Mouse (Mus musculus) CD4-positive, CD25-positive, alpha-beta regulatory T cell, adult 4 months (primary cell): Measurements from ENCODE around the gene Nebl. TPM values are rescaled to one million over a fixed set of nuclear protein-coding genes. Genes with fewer than 3 reads are reported as not detected.
"Not testable (repeated sequence)": the region's sequence is repeated elsewhere in the genome, so short reads cannot be mapped to it uniquely, and the experiment has no call there.

ENCODE experiments used
- ATAC-seq: one replicate; pipeline ENCODE4 v1.8.0; 2017
- polyA plus RNA-seq, 2 experiments: library from polyadenylated mRNA; unstranded; fragments of 100-300 nt; shearing (Covaris generic); gene quantifications; one replicate each; pipeline ENCODE4 v1.2.1; 2017

Nebl gene
- polyA plus RNA-seq, 2 experiments from 2014 or later = 7.5 to 9.7 TPM

DNA sequence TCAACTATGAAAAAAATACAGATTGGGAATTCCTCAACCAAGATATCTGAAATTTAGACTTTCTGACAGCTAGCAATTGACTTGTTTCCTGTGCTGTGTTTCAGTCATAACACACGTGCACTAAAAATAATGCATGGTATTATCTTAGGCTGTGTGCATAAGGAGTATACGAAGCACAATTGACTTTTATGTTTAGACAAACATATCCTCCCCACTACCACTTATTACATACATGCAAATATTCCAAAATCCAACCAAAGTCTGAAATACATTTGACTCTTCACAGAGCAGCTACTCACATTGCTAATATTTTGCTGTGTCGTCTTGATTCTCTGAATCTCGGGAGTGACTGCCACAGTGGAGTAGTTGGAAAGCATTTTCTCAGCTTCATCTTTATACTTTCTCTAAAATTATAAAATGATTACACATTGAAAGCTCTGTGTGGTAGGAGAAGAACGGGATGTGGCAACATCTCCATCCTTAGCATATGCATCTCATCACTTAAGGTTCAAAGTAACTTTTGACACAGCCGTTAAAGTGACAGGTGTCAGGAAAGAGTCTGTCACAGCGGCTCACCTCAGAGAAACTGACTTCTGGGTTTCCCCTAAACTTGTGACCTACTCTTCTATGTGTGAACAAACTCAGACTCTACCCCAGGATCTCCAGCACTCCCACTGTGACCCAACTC, 340.6 kb downstream of the Nebl start:
- peak; percentile 77 for ATAC-seq

DNA sequence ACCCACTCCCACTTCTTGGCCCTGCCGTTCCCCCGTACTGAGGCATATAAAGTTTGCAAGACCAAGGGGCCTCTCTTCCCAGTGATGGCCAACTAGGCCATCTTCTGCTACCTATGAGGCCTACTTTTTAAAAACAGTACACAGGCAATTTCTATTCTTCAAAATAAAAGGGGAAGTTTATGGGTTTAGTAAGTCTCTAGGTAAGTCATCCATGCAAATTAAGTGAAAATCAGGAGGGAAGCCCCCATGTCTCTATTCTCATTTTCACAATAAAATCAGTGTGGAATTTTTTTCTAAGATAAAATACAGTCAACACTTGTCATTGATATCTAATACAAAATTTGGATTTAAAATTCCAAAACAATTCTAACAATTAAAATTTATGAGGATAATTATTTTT, 341.4 kb downstream of the Nebl start:
- ATAC-seq = no peak

GRCm38 (mm10) chr2:17389379-17389778, 341.9 kb downstream of the Nebl start:
- ATAC-seq = no peak

GRCm38 (mm10) chr2:17382227-17382626, 349.0 kb downstream of the Nebl start:
- no peak for ATAC-seq

DNA sequence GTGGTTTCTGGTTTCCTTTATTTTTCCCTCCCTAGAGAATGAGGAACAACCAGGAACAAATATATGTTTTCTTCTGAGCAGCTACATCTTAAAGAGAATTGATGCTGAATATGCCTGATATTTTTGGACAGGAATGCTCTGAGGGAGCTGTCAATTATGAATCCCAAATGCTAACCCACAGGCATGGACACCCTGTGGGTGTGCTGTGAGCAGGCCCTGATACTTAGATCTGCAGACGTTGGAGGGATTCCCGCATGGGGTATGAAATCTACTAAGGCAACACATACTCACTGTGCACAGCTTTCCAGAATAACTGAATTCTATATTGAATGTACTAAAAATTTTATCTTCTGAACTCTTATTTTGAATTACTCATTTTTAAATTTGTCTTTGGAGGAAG, 355.3 kb downstream of the Nebl start:
- no peak for ATAC-seq

DNA sequence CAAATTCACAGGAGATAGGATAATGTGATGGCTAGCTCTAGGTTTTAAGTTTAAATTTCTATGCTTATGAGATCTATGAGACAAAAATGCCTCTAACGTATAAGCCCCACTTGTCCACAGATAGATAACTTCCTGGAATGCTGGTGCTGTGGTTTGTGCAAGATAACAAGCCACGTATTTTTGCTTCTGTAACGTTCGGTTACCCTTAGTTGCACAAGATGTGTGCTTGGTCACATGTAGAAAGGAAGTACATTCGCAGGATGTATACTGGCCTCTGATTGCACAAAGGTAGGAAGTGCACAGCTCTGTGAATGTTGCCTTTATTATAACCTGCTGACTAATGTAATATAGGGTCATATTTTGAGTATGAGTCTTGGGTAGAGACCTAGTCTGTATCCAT, 365.6 kb downstream of the Nebl start:
- ATAC-seq = peak; percentile 58

- peak; percentile 37 for ATAC-seq
These were observed 366.2 kb downstream of the Nebl start for GRCm38 (mm10) chr2:17364971-17365548.

DNA sequence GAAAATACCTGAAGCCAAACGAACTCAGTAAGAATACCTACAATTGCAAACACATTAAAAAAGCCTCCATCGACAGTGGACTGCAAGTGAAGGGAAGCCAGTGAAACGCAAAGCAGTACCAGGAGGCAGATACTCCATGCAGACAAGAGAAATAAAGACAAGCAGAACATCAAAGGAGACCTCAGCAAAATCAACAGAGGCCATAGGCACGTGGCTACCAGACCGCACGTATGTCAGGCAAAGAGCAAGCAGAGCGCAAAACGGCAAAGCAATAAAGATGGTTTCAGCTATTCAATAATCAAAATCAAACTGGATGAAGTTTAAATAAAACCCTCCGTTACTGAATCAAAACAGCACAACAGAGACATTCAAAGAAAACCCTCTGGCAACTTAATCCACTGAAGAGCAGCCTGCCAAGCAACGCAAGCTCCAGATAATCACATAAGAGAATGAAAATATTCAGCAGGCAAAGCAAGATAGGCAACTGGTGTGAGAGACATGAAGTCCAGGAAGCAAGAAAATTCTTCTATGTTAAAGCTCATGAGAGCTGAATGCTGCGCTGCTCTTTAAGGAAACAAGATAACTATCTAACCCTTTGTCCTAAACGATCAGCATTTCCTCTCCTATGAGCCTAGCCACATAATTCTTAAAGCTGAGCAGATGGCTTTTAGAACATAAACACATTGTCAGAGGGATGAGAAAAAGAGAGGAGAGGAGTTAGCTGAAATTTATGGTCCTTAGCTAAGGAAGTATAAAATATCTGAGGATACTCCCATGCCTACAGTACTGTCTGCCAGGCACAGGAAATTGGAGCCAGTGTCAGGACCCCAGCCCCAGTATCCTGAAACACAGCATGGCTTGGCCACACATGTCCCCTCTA, 367.7 kb downstream of the Nebl start:
- peak; percentile 39 for ATAC-seq

DNA sequence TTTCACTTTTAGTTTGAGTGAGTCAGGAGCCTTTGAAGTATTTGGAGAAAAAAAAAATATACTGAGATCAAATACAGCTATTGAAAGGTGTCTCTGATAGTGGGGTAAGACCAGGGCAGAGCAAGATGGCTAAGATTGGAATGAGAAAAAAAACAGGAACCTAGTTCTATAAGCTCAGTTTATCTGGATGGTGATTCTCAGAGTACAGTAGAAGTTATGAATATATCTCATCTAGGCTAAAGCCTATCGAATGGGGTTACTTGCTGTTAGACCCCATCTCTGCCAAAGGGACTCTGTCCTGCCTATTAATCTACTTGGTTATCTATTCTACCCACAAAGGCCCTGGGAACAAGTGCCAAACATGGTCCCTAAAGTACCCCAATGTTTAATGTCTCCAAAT, 369.1 kb downstream of the Nebl start:
- no peak for ATAC-seq

DNA sequence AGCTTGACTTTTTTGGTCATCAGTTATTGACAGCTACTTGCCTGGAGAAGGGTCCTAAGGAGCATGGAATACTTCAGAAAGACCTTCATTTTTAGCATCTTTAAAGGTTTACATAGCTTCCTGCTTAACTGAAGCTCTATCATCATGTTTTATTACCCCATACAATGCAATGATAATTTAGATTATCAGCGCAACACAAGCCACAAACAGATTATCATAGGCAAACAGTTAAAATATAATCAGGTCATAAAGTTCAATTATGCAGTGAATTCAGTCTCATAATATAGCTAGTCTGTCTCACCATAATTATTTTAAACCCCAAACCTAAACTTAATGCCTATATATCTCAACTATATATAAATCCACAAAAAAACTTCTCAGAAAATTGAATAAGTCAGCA, 386.6 kb downstream of the Nebl start:
- ATAC-seq = no peak

DNA sequence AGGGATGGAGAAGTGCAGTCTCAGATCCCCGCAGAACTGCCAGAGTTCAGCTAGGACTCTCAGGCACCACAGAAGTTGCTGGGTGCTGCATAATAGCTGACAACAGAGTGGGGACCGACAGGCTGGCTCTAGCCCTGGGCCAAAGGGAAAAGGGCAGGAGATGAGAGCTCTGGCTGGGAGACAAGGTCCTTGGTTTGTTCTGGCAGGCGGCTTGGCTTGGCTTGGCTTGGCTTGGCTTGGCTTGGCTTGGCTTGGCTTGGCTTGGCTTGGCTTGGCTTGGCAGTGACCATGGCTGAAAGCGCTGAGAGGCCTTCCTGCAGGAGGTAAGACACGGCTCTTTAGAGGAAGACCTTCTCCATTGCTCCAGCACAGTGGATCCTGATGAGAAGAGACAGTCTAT, 395.8 kb downstream of the Nebl start:
- ATAC-seq = no peak

GRCm38 (mm10) chr2:17326590-17326989, 404.7 kb downstream of the Nebl start:
- no peak for ATAC-seq

DNA sequence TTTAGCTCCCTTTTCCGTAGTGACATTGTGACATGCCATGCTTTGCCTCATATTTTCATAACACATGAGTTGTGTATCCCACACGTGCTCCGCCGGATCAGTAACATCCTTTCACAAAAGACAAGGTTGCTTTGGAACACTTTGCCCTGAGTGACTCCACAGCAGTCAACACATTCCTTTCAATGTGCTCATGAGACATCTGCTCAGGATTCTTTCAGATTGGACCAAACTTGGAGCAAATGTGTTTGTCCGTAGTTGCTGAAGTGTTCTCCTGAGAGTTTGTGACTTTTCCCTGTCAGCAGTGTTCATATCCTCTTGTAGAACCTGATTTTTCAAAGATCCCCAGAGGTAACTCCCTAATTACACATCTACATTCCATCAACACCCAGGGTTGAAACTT, 414.4 kb downstream of the Nebl start:
- ATAC-seq = no peak

- ATAC-seq = no peak
These were observed 429.9 kb downstream of the Nebl start for GRCm38 (mm10) chr2:17301379-17301778.

GRCm38 (mm10) chr2:17297496-17297895, 433.8 kb downstream of the Nebl start:
- ATAC-seq = no peak

DNA sequence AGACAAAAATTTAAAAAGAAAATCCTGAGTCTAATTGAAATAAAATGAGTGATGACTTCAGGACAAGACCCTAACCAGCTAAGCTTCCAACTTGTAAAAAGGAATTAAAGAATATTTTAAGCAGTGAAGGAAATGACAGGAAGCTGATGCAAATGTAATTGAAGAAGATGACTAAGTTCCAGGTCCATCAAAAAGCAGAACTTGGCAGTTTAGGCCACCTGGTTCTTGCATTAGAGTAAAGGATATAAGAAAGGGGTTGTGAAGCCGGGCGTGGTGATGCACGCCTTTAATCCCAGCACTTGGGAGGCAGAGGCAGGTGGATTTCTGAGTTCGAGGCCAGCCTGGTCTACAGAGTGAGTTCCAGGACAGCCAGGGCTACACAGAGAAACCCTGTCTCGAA, 436.0 kb downstream of the Nebl start:
- ATAC-seq = not testable (repeated sequence)
